Mouse (Mus musculus): ENCODE data around the gene Pid1. TPM values are rescaled to one million over a fixed set of nuclear protein-coding genes. Genes with fewer than 3 reads are reported as not detected.

Pid1 gene
- polyA plus RNA-seq, 1 experiment from 2014 or later: 20.8 TPM

DNA sequence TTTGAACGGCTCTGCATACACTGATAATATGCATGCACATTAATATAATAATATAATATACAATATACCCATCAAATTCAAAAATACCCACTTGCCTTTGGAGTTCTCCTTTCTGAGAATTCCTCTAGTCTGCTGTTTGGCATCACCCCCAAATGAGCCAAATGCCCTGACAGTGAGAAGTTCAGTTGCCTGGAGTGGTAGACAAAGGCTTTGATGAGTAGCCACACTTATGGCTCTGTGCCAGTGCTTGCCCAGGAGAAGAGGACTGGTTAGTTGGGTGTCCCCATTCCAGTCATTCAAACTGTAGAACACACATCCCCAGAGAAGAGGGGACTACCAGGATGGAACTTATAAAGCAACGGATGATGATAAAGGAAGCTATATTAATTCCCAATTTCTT, 106.3 kb downstream of the Pid1 start:
- Histone ChIP-seq H3K4me1 (ENCODE audit: insufficient read depth, low read depth, low read length) (no peaks in the 10 kb centered on the region), H3K9me3 (ENCODE audit: low read length) (no peaks in the 10 kb centered on the region), H3K4me2 (replicated peaks; ENCODE audit: low read depth, low read length) (no peak overlapping the region), H3K4me3 (ENCODE audit: low read depth, low read length) (no peak overlapping the region), H3K27ac (ENCODE audit: low read length) (no peak overlapping the region), H3K9ac (replicated peaks; ENCODE audit: low read depth) (no peak overlapping the region), H3K36me3 (ENCODE audit: insufficient read depth, low read length) (no peaks in the 10 kb centered on the region), H3K27me3 (replicated peaks; ENCODE audit: insufficient read depth, low read length) (no peaks in the 10 kb centered on the region)
- DNase-seq (ENCODE audit: low spot score) (no peak), ATAC-seq (no peak)
- WGBS: 89% methylated on average over 2 of the region's 2 CpGs
- TF ChIP-seq CTCF (IDR thresholded peaks at IDR 0.05): no peak
- TF ChIP-seq EP300 (IDR thresholded peaks at IDR 0.05): no peak

DNA sequence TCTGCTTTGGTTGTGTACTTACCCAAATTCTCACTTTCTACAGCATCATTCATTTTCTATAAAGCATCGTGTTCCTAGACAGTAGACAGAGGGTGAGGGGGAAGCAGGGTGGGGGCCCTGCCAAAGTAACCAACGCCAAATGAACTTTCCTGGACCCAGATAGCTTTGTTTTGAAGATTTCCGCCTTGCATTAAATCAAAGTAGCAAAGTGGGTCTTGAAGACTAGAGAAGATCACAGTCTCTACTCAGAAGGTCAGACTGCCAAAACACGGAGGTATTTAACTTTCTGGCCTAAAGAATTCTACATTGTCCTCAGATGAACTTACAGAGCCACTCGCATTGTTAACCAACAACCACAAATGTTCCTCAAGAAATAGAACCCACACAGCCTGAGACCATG, 109.6 kb downstream of the Pid1 start:
- Histone ChIP-seq H3K27ac (ENCODE audit: low read length) (no peak overlapping the region), H3K4me1 (ENCODE audit: insufficient read depth, low read depth, low read length) (no peaks in the 10 kb centered on the region), H3K27me3 (replicated peaks; ENCODE audit: insufficient read depth, low read length) (no peaks in the 10 kb centered on the region), H3K9me3 (ENCODE audit: low read length) (no peaks in the 10 kb centered on the region), H3K36me3 (ENCODE audit: insufficient read depth, low read length) (no peaks in the 10 kb centered on the region), H3K4me3 (ENCODE audit: low read depth, low read length) (no peak overlapping the region), H3K9ac (replicated peaks; ENCODE audit: low read depth) (no peak overlapping the region), H3K4me2 (replicated peaks; ENCODE audit: low read depth, low read length) (no peak overlapping the region)
- DNase-seq (ENCODE audit: low spot score): no peak
- ATAC-seq: no peak
- no peak for TF ChIP-seq EP300 (IDR thresholded peaks at IDR 0.05)
- no peak for TF ChIP-seq CTCF (IDR thresholded peaks at IDR 0.05)
- WGBS: 66% methylated on average over 5 of the region's 5 CpGs

DNA sequence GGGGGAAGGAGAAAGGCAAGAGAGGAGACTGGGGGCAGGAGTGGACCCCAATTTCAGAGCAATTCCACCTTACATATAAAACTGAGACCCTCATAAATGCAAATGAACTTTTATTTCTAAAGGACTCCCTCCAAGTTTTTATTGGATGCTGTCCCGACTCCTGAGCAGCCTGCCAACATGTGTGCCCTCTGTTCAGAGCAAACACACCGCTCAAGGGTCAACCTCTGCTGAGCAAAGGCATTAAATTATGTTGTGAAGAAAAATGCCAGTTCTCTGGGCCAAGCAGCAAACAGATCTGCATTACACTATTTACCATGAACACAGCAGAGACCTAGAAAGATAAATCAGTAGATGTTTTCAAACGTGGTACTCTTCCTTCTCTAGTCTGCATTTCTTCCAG, 110.1 kb downstream of the Pid1 start:
- 31% methylated on average over 3 of the region's 3 CpGs for WGBS
- ATAC-seq (no peak), DNase-seq (ENCODE audit: low spot score) (no peak)
- Histone ChIP-seq H3K27me3 (replicated peaks; ENCODE audit: insufficient read depth, low read length) (no peaks in the 10 kb centered on the region), H3K27ac (ENCODE audit: low read length) (no peak overlapping the region), H3K4me3 (ENCODE audit: low read depth, low read length) (no peak overlapping the region), H3K9ac (replicated peaks; ENCODE audit: low read depth) (no peak overlapping the region), H3K36me3 (ENCODE audit: insufficient read depth, low read length) (no peaks in the 10 kb centered on the region), H3K4me1 (ENCODE audit: insufficient read depth, low read depth, low read length) (no peaks in the 10 kb centered on the region), H3K9me3 (ENCODE audit: low read length) (no peaks in the 10 kb centered on the region), H3K4me2 (replicated peaks; ENCODE audit: low read depth, low read length) (no peak overlapping the region)
- TF ChIP-seq CTCF (IDR thresholded peaks at IDR 0.05): no peak
- no peak for TF ChIP-seq EP300 (IDR thresholded peaks at IDR 0.05)

DNA sequence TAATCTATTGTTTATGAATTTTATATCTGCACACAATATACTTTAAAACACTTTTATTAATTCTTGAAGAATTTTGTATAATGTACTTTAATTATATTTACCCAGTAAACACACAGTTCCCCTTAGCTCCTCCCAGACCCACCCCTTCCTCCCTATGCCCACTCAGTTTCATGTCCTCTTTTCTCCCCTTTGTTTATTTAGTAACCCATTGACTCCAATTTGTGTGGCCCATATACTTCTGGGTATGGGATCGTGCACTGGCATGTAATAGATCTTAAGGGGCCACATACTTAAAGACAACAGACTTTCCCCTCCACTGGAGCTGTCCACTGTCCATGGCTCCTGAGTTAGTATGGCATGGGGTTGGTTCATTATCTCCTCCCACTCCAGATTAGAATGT, 112.8 kb downstream of the Pid1 start:
- TF ChIP-seq CTCF (IDR thresholded peaks at IDR 0.05) (no peak), EP300 (IDR thresholded peaks at IDR 0.05) (no peak)
- ATAC-seq: no peak
- Histone ChIP-seq H3K9ac (replicated peaks; ENCODE audit: low read depth) (no peak overlapping the region), H3K9me3 (ENCODE audit: low read length) (no peaks in the 10 kb centered on the region), H3K36me3 (ENCODE audit: insufficient read depth, low read length) (no peaks in the 10 kb centered on the region), H3K4me3 (ENCODE audit: low read depth, low read length) (no peak overlapping the region), H3K27me3 (replicated peaks; ENCODE audit: insufficient read depth, low read length) (no peaks in the 10 kb centered on the region), H3K4me1 (ENCODE audit: insufficient read depth, low read depth, low read length) (no peaks in the 10 kb centered on the region), H3K4me2 (replicated peaks; ENCODE audit: low read depth, low read length) (no peak overlapping the region), H3K27ac (ENCODE audit: low read length) (no peak overlapping the region)
- 37% methylated on average over 1 of the region's 1 CpGs for WGBS
- no peak for DNase-seq (ENCODE audit: low spot score)

DNA sequence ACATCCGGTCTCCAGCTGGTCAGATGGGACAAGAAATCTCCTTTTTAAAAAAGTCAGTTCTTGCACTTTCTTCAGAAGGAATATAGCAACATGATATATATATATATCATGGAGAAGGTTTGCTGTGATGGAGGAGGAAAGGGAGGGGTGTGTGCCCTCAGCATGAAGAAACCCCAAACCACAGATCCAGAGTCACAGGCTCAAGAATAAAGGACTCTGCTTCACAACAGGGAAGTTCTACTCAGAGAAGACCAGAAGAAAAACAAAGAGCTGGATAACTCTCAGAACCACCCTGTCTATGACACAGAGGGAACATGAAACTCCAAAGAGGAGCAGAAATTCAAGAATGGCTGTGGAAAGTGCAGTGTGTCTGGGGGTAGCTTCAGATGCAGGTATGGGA, 113.2 kb downstream of the Pid1 start:
- H3K36me3 ChIP-seq (ENCODE audit: insufficient read depth, low read length): no peaks in the 10 kb centered on the region
- no peak overlapping the region for H3K27ac ChIP-seq (ENCODE audit: low read length)
- H3K27me3 ChIP-seq (replicated peaks; ENCODE audit: insufficient read depth, low read length): no peaks in the 10 kb centered on the region
- DNase-seq (ENCODE audit: low spot score) (peak; percentile 7), ATAC-seq (no peak)
- no peak overlapping the region for H3K4me3 ChIP-seq (ENCODE audit: low read depth, low read length)
- no peak for TF ChIP-seq EP300 (IDR thresholded peaks at IDR 0.05)
- no peak for TF ChIP-seq CTCF (IDR thresholded peaks at IDR 0.05)
- H3K9me3 ChIP-seq (ENCODE audit: low read length): no peaks in the 10 kb centered on the region
- H3K4me2 ChIP-seq (replicated peaks; ENCODE audit: low read depth, low read length): no peak overlapping the region
- no peak overlapping the region for H3K9ac ChIP-seq (replicated peaks; ENCODE audit: low read depth)
- 81% methylated on average over 1 of the region's 1 CpGs for WGBS
- H3K4me1 ChIP-seq (ENCODE audit: insufficient read depth, low read depth, low read length): no peaks in the 10 kb centered on the region

DNA sequence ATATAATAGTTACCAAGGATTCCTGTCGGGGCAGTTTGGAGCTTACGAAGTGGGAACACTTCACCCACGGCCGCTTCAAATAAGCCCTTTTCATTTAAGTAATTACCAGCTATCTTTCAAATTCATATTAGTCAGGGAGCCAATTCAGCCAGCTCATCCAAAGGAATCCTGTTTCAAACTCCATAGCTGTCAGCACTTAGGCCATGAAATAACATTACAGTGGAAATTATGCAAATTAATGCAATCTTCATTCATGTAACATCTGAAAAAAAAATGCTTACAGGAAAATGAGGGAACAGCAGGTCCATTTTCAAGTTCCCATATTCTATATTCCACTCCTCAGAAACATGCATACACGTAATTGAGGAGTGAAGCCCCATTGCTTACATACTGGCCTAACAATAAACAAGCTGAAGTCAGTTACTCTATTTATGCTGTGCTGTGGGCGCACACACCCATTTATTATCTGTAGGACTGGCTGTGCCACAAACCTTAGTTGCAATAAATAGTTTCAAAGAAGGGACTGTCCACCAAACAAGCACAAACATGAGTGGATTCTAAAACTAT, 114.1 kb downstream of the Pid1 start:
- 73% methylated on average over 6 of the region's 6 CpGs for whole genome bisulfite sequencing
- no peak for DNase-seq (ENCODE audit: low spot score)
- Histone ChIP-seq H3K9ac (replicated peaks; ENCODE audit: low read depth) (no peak overlapping the region), H3K36me3 (ENCODE audit: insufficient read depth, low read length) (no peaks in the 10 kb centered on the region), H3K27ac (ENCODE audit: low read length) (no peak overlapping the region), H3K9me3 (ENCODE audit: low read length) (no peaks in the 10 kb centered on the region), H3K4me3 (ENCODE audit: low read depth, low read length) (no peak overlapping the region), H3K27me3 (replicated peaks; ENCODE audit: insufficient read depth, low read length) (no peaks in the 10 kb centered on the region), H3K4me1 (ENCODE audit: insufficient read depth, low read depth, low read length) (no peaks in the 10 kb centered on the region), H3K4me2 (replicated peaks; ENCODE audit: low read depth, low read length) (no peak overlapping the region)
- no peak for TF ChIP-seq CTCF (IDR thresholded peaks at IDR 0.05)
- no peak for TF ChIP-seq EP300 (IDR thresholded peaks at IDR 0.05)
- ATAC-seq: no peak

DNA sequence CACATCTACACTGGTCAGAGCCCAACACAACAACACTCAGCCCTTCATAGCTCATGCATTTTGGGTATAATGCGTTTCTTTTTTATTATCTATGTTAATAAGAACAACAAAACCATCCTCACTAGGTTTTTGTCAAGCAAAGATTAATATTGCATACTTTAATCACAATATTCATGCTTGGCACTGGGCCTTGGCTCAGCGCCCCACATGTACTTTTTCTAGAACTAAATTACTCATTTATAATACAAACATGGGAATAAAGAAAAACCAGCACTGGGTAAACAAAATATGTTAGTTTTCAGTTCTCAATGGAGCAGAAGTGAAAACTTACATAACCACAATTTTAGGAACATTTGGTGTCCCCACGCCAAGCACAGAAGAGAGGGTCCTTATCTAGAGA, 116.9 kb downstream of the Pid1 start:
- H3K36me3 ChIP-seq (ENCODE audit: insufficient read depth, low read length): no peaks in the 10 kb centered on the region
- no peaks in the 10 kb centered on the region for H3K4me1 ChIP-seq (ENCODE audit: insufficient read depth, low read depth, low read length)
- H3K4me3 ChIP-seq (ENCODE audit: low read depth, low read length): no peak overlapping the region
- no peaks in the 10 kb centered on the region for H3K9me3 ChIP-seq (ENCODE audit: low read length)
- 50% methylated on average over 3 of the region's 3 CpGs for WGBS
- no peak for TF ChIP-seq EP300 (IDR thresholded peaks at IDR 0.05)
- TF ChIP-seq CTCF (IDR thresholded peaks at IDR 0.05): no peak
- DNase-seq (ENCODE audit: low spot score): no peak
- no peak overlapping the region for H3K4me2 ChIP-seq (replicated peaks; ENCODE audit: low read depth, low read length)
- ATAC-seq: no peak
- H3K27ac ChIP-seq (ENCODE audit: low read length): no peak overlapping the region
- no peak overlapping the region for H3K9ac ChIP-seq (replicated peaks; ENCODE audit: low read depth)
- no peaks in the 10 kb centered on the region for H3K27me3 ChIP-seq (replicated peaks; ENCODE audit: insufficient read depth, low read length)

Measured in lung, postnatal 0 days (tissue).